Mouse (Mus musculus) brain, embryonic 18.5 days (tissue): Measurements from ENCODE around the gene Fyn.
A peak's percentile ranks its signal among the peaks of the same experiment; 100 is the strongest.

Experiments
- DNase-seq: peaks from one replicate; pipeline ENCODE4 v3.0.0-alpha.2; 2012; ENCODE audit warnings: low read depth, low spot score

The Fyn gene

GRCm38 (mm10) chr10:39368572-39369135, at the start of gene Fyn:
TSS of gene Fyn (plus strand) at chr10:39368855.
- no peak for DNase-seq

- DNase-seq, result peak; percentile 67
These were observed 47.6 kb upstream of the Fyn start for GRCm38 (mm10) chr10:39320798-39321622.

GRCm38 (mm10) chr10:39321623-39321985, 47.1 kb upstream of the Fyn start:
- no peak for DNase-seq

- DNase-seq, result no peak
These were observed 46.5 kb upstream of the Fyn start for GRCm38 (mm10) chr10:39322143-39322542.

GRCm38 (mm10) chr10:39324291-39324690, 44.4 kb upstream of the Fyn start:
- DNase-seq, result no peak

GRCm38 (mm10) chr10:39328661-39329060, 40.0 kb upstream of the Fyn start:
- DNase-seq, result no peak

GRCm38 (mm10) chr10:39334320-39334719, 34.3 kb upstream of the Fyn start:
- no peak for DNase-seq

GRCm38 (mm10) chr10:39335880-39336279, 32.8 kb upstream of the Fyn start:
- DNase-seq, result no peak

GRCm38 (mm10) chr10:39339189-39339968, 29.3 kb upstream of the Fyn start:
- no peak for DNase-seq

- no peak for DNase-seq
These were observed 28.8 kb upstream of the Fyn start for GRCm38 (mm10) chr10:39339969-39340236.

GRCm38 (mm10) chr10:39343551-39343950, 25.1 kb upstream of the Fyn start:
- no peak for DNase-seq

- DNase-seq, result no peak
These were observed 22.7 kb upstream of the Fyn start for GRCm38 (mm10) chr10:39345921-39346320.

GRCm38 (mm10) chr10:39349781-39350364, 18.8 kb upstream of the Fyn start:
- DNase-seq, result no peak

- DNase-seq, result no peak
These were observed 4.5 kb upstream of the Fyn start for GRCm38 (mm10) chr10:39364196-39364595.

- DNase-seq, result peak; percentile 91
These were observed 862 bp downstream of the Fyn start for GRCm38 (mm10) chr10:39369502-39369931.

GRCm38 (mm10) chr10:39369977-39370785, 1.5 kb downstream of the Fyn start:
- DNase-seq, result no peak

GRCm38 (mm10) chr10:39370786-39371221, 2.1 kb downstream of the Fyn start:
- no peak for DNase-seq

GRCm38 (mm10) chr10:39371467-39371866, 2.8 kb downstream of the Fyn start:
- no peak for DNase-seq

- DNase-seq, result no peak
These were observed 3.3 kb downstream of the Fyn start for GRCm38 (mm10) chr10:39371991-39372390.

GRCm38 (mm10) chr10:39376676-39377075, 8.0 kb downstream of the Fyn start:
- no peak for DNase-seq

GRCm38 (mm10) chr10:39377219-39377618, 8.6 kb downstream of the Fyn start:
- no peak for DNase-seq
